Mouse (Mus musculus) brain, adult 2 months (tissue): ENCODE results near the gene Lst1.

Experiments
- DNase-seq: peaks from one replicate; pipeline ENCODE4 v3.0.0; 2011; ENCODE audit warnings: low read depth, low spot score

Lst1 gene

DNA sequence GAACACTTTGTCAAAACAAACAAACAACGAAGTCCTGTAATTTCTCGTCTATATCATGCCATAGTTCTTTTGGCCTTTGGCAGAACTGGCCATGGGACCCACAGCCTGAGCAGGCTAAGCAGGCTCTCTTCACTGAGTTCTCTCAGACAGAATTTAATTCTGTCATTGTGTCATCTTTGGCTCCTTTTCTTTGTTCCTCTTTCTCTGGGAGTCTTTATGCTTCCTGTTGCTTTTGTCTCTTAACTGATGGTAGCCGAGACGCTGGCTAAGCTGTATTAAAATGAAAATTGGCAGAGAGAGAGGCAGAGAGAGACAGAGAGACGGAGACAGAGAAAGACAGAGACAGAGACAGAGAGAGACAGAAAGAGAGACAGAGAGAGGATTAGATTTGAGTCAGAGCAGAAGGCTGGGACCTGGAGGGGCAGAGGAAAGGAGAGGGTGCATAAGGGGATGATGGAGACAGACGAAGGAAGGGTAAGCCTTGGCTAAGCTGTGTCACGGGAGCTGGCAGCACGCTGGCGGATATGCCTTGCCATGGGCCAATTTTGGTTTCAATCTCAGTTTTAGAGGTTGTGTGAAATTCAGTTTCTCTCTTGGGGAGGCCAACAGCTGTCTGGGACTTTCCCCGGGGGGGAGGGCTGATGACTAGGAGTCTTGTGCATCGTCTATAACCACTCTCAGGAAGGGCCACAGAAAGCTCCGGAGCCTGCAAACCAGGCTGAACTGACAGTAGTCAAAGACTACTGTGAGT is 21.7 kb upstream of the Lst1 start:
- no peak for DNase-seq

GRCm38 (mm10) chr17:35205380-35205769 is 17.1 kb upstream of the Lst1 start:
- no peak for DNase-seq

- DNase-seq: no peak
Observed at GRCm38 (mm10) chr17:35204494-35205379, 16.5 kb upstream of the Lst1 start, which contains the start of gene Lta. Gene Lta, minus strand, starts transcription at chr17:35205351.

GRCm38 (mm10) chr17:35202442-35202841 is 14.2 kb upstream of the Lst1 start:
- DNase-seq: no peak

GRCm38 (mm10) chr17:35201787-35202186 is 13.5 kb upstream of the Lst1 start, which contains the start of gene Tnf:
Gene Tnf, minus strand, starts transcription at chr17:35202007.
- no peak for DNase-seq

- no peak for DNase-seq
Observed at GRCm38 (mm10) chr17:35201128-35201527, 12.9 kb upstream of the Lst1 start.

DNA sequence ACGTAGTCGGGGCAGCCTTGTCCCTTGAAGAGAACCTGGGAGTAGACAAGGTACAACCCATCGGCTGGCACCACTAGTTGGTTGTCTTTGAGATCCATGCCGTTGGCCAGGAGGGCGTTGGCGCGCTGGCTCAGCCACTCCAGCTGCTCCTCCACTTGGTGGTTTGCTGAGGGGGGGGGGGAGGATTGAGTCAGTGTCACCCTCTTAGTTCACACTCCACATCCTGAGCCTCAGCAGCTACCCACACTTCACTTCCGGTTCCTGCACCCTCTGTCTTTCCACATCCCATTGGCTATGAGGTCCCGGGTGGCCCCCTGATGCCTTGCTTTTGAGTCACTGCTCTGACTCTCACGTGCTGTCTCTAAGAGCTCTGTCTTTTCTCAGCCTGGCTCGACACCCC is 12.2 kb upstream of the Lst1 start:
- DNase-seq: peak; percentile 42

DNA sequence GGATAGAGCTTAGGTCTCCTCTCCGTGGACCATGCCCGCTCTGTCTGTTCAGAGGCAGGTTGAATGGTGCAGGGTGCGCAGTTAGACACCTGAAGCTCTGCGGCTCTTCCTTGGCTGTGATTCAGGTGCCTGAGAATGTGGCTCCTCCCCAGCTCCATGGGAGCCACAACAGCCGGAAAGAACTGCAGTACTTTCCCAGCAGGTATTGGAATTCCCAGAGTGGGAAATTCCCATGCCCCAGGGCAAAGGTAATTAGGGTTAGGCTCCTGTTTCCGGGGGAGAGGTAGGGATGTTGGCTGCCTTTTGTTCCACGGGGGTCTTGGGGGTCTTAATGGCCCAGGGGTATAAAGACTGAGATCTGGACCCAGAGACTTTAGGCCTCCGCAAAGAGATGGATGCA is 10.7 kb upstream of the Lst1 start:
- no peak for DNase-seq

- no peak for DNase-seq
Observed at GRCm38 (mm10) chr17:35198029-35198428, 9.8 kb upstream of the Lst1 start.

GRCm38 (mm10) chr17:35197126-35197525 is 8.9 kb upstream of the Lst1 start:
- no peak for DNase-seq

- no peak for DNase-seq
Observed at GRCm38 (mm10) chr17:35196321-35196641, 8.0 kb upstream of the Lst1 start.

GRCm38 (mm10) chr17:35195631-35196320 is 7.5 kb upstream of the Lst1 start:
- peak; percentile 77 for DNase-seq

DNA sequence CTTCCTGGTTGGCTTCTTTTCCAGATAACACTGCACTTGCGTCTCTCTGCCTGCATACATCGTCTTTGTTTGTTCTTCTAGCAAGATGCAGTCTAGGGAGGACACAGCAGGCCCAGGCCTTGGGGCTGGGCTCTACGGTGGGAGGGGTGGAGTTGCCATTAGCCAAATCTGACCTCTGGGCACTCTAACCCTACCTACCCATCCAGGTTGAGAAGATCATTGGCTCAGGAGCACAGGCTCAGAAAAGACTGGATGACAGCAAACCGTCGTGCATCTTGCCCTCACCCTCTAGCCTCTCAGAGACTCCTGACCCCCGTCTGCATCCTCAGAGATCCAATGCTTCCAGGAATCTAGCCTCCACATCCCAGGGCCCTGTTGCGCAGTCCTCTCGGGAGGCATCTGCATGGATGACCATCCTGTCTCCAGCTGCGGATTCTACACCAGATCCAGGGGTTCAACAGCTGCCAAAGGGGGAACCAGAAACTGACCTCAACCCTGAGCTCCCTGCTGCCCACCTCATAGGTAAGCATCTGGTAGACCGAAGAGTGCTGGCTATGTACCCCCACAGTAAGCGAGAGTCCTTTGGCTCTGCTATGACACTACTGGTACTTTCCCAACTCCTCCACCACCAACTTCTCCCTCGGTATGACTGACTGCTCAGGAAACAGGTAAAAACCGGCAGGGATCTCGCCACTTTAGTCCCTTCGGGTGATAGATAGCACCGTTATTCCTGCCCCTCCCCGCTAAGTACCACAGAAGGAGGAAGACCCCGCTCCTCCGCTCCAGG is 6.8 kb upstream of the Lst1 start:
- no peak for DNase-seq

DNA sequence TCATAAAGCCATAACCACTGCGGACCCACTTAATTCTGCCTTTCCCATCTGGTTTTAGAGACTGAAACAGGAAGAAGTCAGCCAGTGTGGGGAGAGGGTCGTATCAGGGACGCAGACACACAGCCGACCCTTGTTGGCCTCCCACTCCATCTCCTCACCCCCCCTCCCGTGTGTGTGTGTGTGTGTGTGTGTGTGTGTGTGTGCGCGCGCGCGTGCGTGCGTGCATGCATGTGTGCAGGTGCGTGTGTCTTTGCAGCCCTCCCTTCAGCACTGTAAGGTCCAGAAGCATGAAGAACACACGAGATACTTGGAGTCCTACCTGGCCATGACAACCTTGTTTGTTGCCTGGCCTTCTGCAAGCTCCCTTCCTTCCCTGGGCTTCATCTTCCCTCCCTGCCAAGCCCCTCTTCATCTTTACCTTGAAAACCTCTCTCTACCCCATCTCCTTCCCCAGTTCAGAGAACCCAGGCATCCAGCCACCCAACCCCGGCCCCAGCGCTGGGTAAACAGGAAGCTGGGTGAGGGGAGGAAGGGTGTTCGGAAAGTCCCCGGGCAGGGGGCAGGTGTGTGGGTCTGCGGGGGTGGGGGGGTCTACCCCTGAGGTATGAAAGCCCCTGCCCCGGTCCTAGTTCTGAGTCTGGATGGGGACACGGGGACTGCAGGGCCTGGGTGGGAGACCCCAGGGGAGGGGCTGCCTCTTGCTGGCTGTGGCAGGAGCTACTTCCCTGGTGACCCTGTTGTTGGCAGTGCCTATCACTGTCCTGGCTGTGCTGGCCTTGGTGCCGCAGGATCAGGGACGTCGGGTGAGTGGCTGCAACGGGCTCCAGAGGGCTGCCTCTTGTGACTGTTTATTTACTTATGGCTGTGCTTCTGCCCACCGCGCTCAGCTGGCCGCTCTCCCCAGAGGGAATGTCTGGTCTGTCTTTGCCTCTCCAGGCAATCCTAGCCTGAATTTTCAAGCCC is 5.9 kb upstream of the Lst1 start, which contains the start of gene Ltb:
Gene Ltb, plus strand, starts transcription at position 559 of the 963 bp plus-strand sequence.
- DNase-seq: no peak

DNA sequence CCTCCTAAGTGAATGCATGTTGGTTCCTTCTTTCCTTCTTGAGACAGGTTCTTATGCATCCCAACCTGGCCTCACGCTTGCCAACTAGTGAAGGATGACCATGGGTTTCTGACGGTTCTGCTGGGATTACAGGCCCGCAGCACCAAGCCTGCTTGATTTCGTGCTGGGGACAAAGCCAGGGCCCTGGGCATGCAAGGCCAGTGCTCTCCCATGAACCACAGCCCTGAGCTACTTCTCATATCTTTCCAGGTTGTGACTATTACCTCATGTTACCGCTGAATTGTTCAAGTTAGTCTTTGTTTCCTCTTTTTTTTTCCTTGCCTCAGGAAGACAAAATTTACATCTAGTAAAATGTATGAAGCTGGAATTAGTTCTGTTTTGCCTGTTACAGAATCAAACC is 4.7 kb upstream of the Lst1 start:
- no peak for DNase-seq

- DNase-seq: no peak
Observed at GRCm38 (mm10) chr17:35191723-35192122, 3.5 kb upstream of the Lst1 start.

DNA sequence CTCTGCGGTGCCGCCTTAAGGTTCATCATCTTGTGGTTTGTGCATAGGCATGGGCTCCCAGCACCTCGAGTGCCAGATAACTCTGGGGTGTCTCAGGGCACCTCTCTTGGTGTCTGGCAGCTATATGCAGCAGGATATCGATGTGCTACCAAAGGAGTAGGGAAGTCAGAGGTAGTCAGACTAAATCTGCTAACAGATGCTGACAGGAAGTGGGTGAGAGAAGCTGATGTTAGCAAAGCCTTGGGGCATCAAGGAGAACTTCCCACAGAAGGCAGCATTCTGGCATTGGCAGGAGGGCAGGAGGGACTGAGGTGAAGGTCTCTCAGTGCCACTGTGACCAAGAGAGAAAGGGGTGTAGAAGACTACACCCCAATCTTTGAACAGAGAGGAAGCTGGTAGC is 1.9 kb upstream of the Lst1 start:
- DNase-seq: no peak

- DNase-seq: no peak
Observed at GRCm38 (mm10) chr17:35189186-35189585, 947 bp upstream of the Lst1 start.

GRCm38 (mm10) chr17:35187345-35187744 is 894 bp downstream of the Lst1 start:
- DNase-seq: no peak

GRCm38 (mm10) chr17:35186681-35187080 is 1.6 kb downstream of the Lst1 start:
- peak; percentile 35 for DNase-seq
